Mouse (Mus musculus) stomach, embryonic 15.5 days (tissue): ENCODE measurements around the gene Adssl1. TPM values are rescaled to one million over a fixed set of nuclear protein-coding genes. Genes with fewer than 3 reads are reported as not detected.

Experiments used
- microRNA-seq: library from miRNA; unstranded; fragments of <30 nt; microRNA quantifications from one replicate; pipeline ENCODE4, GENCODE M21; 2016
- polyA plus RNA-seq: library from polyadenylated mRNA; unstranded; fragments of >200 nt; fragmentation: Nextera tagmentation; extraction: Ambion mirVana; gene quantifications from 2 replicates; pipeline ENCODE4 v1.2.1, GENCODE M21; 2015

Gene Adssl1
- polyA plus RNA-seq, 1 experiment from 2014 or later: 4.4 TPM

Small RNA genes lying within 50 kb of the gene (microRNA-seq; reads per million reads assigned to microRNA genes)
- 1.7 reads per million for gene Mir6939

Other genes starting within 250 kb of the Adssl1 start
- 0.18 and 0.21 TPM in 2 replicates for gene A530016L24Rik, start 130.6 kb upstream of the Adssl1 start, polyA plus RNA-seq
- gene Tmem179, start 103.3 kb upstream of the Adssl1 start, polyA plus RNA-seq: 2.7 TPM in 2 replicates
- 4.3 and 4.4 TPM in 2 replicates for gene Inf2, start 31.3 kb upstream of the Adssl1 start, polyA plus RNA-seq
- gene Siva1, start 24.6 kb downstream of the Adssl1 start, polyA plus RNA-seq: 198 and 214 TPM in 2 replicates
- 161 and 170 TPM in 2 replicates for gene Akt1, start 54.8 kb downstream of the Adssl1 start, polyA plus RNA-seq
- gene Zbtb42, start 58.8 kb downstream of the Adssl1 start, polyA plus RNA-seq: 9.3 and 10.8 TPM in 2 replicates
- 24.3 and 24.6 TPM in 2 replicates for gene Cep170b, start 100.4 kb downstream of the Adssl1 start, polyA plus RNA-seq
- 14.5 and 16.8 TPM in 2 replicates for gene Pld4, start 140.6 kb downstream of the Adssl1 start, polyA plus RNA-seq
- gene Ahnak2, start 182.6 kb downstream of the Adssl1 start, polyA plus RNA-seq: 3.8 and 4.7 TPM in 2 replicates
- gene Clba1, start 188.9 kb downstream of the Adssl1 start, polyA plus RNA-seq: 6.1 and 7.0 TPM in 2 replicates
- gene Cdca4, start 209.4 kb downstream of the Adssl1 start, polyA plus RNA-seq: 97.0 and 100 TPM in 2 replicates
- gene Gpr132, start 248.2 kb downstream of the Adssl1 start, polyA plus RNA-seq: 0.33 and 0.41 TPM in 2 replicates